Mouse (Mus musculus): ENCODE measurements around the gene Scgb1b3. TPM values are rescaled to one million over a fixed set of nuclear protein-coding genes. Genes with fewer than 3 reads are reported as not detected.

The Scgb1b3 gene
- not detected for polyA plus RNA-seq (2017; shearing (Covaris generic))

DNA sequence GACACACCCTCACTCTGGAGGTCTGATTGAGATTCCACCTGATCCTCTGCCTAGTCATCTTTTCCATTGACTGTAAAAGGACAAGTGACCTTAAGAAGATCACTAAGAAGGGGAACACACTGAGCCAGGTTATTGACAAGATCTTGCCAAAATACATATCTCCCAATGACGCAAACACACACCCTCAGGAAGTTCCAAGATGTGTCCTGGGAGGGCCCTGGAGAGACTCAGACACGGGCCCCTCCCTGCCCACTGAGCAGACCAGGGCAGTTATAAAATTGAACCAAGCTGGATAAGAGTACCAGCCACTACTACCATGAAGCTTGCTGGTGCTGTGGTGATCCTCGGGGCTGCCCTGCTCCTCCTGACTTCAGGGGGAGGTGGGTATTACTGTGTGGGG lies at the start of gene Scgb1b3:
TSS of gene Scgb1b3 (plus strand) at position 301 of the 400 bp plus-strand sequence.

DNA sequence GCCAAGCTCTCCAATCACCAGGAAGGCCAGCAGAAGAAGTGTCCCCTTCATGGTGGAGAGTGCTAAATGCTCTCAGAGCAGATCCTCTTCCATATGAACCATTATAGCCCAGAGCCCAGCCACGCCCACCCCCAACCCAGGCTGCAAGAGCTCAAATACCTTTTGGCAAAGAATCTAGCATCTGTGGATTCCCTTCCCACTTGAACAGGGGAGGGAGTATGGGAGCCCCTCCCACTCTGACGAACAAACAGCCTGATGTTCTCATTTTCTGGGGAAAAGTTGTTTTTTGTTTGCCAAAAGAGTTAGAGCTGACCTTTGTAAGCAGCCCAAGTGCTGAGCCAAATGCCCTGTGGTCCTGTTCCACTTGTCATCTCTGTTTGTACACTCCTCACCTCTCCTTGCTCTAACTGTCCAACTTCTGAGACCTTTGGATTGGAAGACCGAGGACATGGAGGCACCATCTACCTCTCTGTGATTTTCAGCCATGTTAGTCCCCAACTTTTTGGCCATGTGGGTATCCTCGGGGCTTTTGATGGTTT lies 13.3 kb upstream of the Scgb1b3 start, which contains the start of gene Scgb2b3:
TSS of gene Scgb2b3 (minus strand) at position 51 of the 539 bp plus-strand sequence.

Other genes with a start within 250 kb of the Scgb1b3 start
- not detected for gene Scn1b, start 248.6 kb upstream of the Scgb1b3 start, polyA plus RNA-seq (2017; shearing (Covaris generic))
- 669 TPM for gene Gramd1a, start 219.7 kb upstream of the Scgb1b3 start, polyA plus RNA-seq (2017; shearing (Covaris generic))
- not detected for gene Scgb2b2, start 85.1 kb upstream of the Scgb1b3 start, polyA plus RNA-seq (2017; shearing (Covaris generic))
- not detected for gene Scgb1b2, start 83.8 kb upstream of the Scgb1b3 start, polyA plus RNA-seq (2017; shearing (Covaris generic))
- not detected for gene Scgb2b3, start 13.5 kb upstream of the Scgb1b3 start, polyA plus RNA-seq (2017; shearing (Covaris generic))